Mouse (Mus musculus) adrenal gland, adult 2 months (tissue): ENCODE data around the gene Tekt4. TPM values are rescaled to one million over a fixed set of nuclear protein-coding genes. Genes with fewer than 3 reads are reported as not detected.

Experiments
- DNase-seq: peaks from one replicate; pipeline ENCODE4 v3.0.0; 2021
- polyA plus RNA-seq: library from polyadenylated mRNA; depleted of rRNA; stranded (reverse); fragments of >200 nt; gene quantifications from 2 replicates; pipeline ENCODE4 v1.2.3, GENCODE M21; 2012; rRNA removed
- total RNA-seq, 2 experiments: library from RNA; stranded (reverse); gene quantifications; 2 replicates each; pipeline ENCODE4 v1.2.3; 2021

The Tekt4 gene
- total and polyA plus RNA-seq, 3 experiments: 0.17 TPM; not detected in 1

GRCm38 (mm10) chr17:25475946-25476744, 21.7 kb downstream of the Tekt4 start:
- DNase-seq: no peak

GRCm38 (mm10) chr17:25480152-25480551, 25.7 kb downstream of the Tekt4 start:
- DNase-seq: no peak

GRCm38 (mm10) chr17:25480820-25481219, 26.4 kb downstream of the Tekt4 start:
- DNase-seq: no peak

- DNase-seq: no peak
These were observed 27.7 kb downstream of the Tekt4 start for GRCm38 (mm10) chr17:25482092-25482491.

GRCm38 (mm10) chr17:25497013-25497412, 42.6 kb downstream of the Tekt4 start, which contains the start of gene Sstr5:
Sstr5 (minus strand) TSS chr17:25497288.
- DNase-seq: peak; percentile 51

GRCm38 (mm10) chr17:25502599-25502998, 48.2 kb downstream of the Tekt4 start:
- DNase-seq: no peak

GRCm38 (mm10) chr17:25507799-25508198, 53.4 kb downstream of the Tekt4 start:
- peak; percentile 77 for DNase-seq

- no peak for DNase-seq
These were observed 54.6 kb downstream of the Tekt4 start for GRCm38 (mm10) chr17:25508860-25509577.

- no peak for DNase-seq
These were observed 55.8 kb downstream of the Tekt4 start for GRCm38 (mm10) chr17:25510074-25510830.

GRCm38 (mm10) chr17:25511876-25512275, 57.5 kb downstream of the Tekt4 start:
- no peak for DNase-seq

GRCm38 (mm10) chr17:25514055-25514454, 59.6 kb downstream of the Tekt4 start:
- DNase-seq: no peak

- no peak for DNase-seq
These were observed 61.9 kb downstream of the Tekt4 start for GRCm38 (mm10) chr17:25516315-25516714.

- DNase-seq: no peak
These were observed 63.7 kb downstream of the Tekt4 start for GRCm38 (mm10) chr17:25518144-25518543.

- DNase-seq: no peak
These were observed 65.1 kb downstream of the Tekt4 start for GRCm38 (mm10) chr17:25519511-25519910.

GRCm38 (mm10) chr17:25520492-25520891, 66.1 kb downstream of the Tekt4 start:
- DNase-seq: no peak

- DNase-seq: no peak
These were observed 67.7 kb downstream of the Tekt4 start for GRCm38 (mm10) chr17:25522080-25522479.

Other genes starting within 250 kb of the Tekt4 start
- gene Gnptg, start 214.5 kb upstream of the Tekt4 start, total RNA-seq: 10 to 100 TPM; 50.4 to 50.6 TPM
- gene Gnptg, start 214.5 kb upstream of the Tekt4 start, polyA plus RNA-seq: 32.6 and 40.0 TPM in 2 replicates
- 10 to 100 TPM; 18.5 to 25.1 TPM for gene Tsr3, start 214.4 kb upstream of the Tekt4 start, total RNA-seq
- gene Tsr3, start 214.4 kb upstream of the Tekt4 start, polyA plus RNA-seq: 24.1 and 28.9 TPM in 2 replicates
- gene Baiap3, start 198.3 kb upstream of the Tekt4 start, total RNA-seq: 10 to 100 TPM in 1 of 2 experiments, 1 to 10 TPM in 1; 9.7 to 10.1 TPM
- 84.6 and 90.0 TPM in 2 replicates for gene Baiap3, start 198.3 kb upstream of the Tekt4 start, polyA plus RNA-seq
- gene Ube2i, start 180.0 kb upstream of the Tekt4 start, total RNA-seq: 100 to 1,000 TPM; 225 to 248 TPM
- gene Ube2i, start 180.0 kb upstream of the Tekt4 start, polyA plus RNA-seq: 79.5 and 103 TPM in 2 replicates
- gene Prss34, start 156.2 kb upstream of the Tekt4 start, total RNA-seq: under 1 TPM; 0.23 to 0.48 TPM
- not detected in 2 replicates for gene Prss34, start 156.2 kb upstream of the Tekt4 start, polyA plus RNA-seq
- gene Prss28, start 146.0 kb upstream of the Tekt4 start, total RNA-seq: not detected
- gene Prss28, start 146.0 kb upstream of the Tekt4 start, polyA plus RNA-seq: not detected in 2 replicates
- not detected for gene Prss29, start 136.0 kb upstream of the Tekt4 start, total RNA-seq
- gene Prss29, start 136.0 kb upstream of the Tekt4 start, polyA plus RNA-seq: not detected in 2 replicates
- 1 to 10 TPM in 1 of 2 experiments, under 1 TPM in 1; 0.98 to 1.5 TPM for gene Tpsab1, start 109.1 kb upstream of the Tekt4 start, total RNA-seq
- gene Tpsab1, start 109.1 kb upstream of the Tekt4 start, polyA plus RNA-seq: 4.3 and 4.9 TPM in 2 replicates
- gene Tpsb2, start 88.3 kb upstream of the Tekt4 start, total RNA-seq: 1 to 10 TPM; 2.8 to 3.8 TPM
- gene Tpsb2, start 88.3 kb upstream of the Tekt4 start, polyA plus RNA-seq: 10.0 and 18.1 TPM in 2 replicates
- gene Tpsg1, start 85.3 kb upstream of the Tekt4 start, total RNA-seq: not detected
- 0.20 and 0.75 TPM in 2 replicates for gene Tpsg1, start 85.3 kb upstream of the Tekt4 start, polyA plus RNA-seq
- gene Cacna1h, start 20.8 kb upstream of the Tekt4 start, total RNA-seq: 10 to 100 TPM; 77.1 to 96.1 TPM
- gene Cacna1h, start 20.8 kb upstream of the Tekt4 start, polyA plus RNA-seq: 163 and 202 TPM in 2 replicates
- gene Sstr5, start 42.7 kb downstream of the Tekt4 start, total RNA-seq: 1 to 10 TPM in 1 of 2 experiments, under 1 TPM in 1; 0.97 to 1.0 TPM
- gene Sstr5, start 42.7 kb downstream of the Tekt4 start, polyA plus RNA-seq: 0.36 and 0.54 TPM in 2 replicates
- gene Sox8, start 116.1 kb downstream of the Tekt4 start, total RNA-seq: 1 to 10 TPM in 1 of 2 experiments, under 1 TPM in 1; 0.83 to 1.5 TPM
- 1.6 and 2.8 TPM in 2 replicates for gene Sox8, start 116.1 kb downstream of the Tekt4 start, polyA plus RNA-seq
- gene Lmf1, start 124.5 kb downstream of the Tekt4 start, total RNA-seq: 10 to 100 TPM; 40.4 to 42.6 TPM
- gene Lmf1, start 124.5 kb downstream of the Tekt4 start, polyA plus RNA-seq: 30.3 and 35.8 TPM in 2 replicates